Mouse (Mus musculus) embryonic facial prominence, embryonic 15.5 days (tissue): ENCODE data around the gene Sncb. TPM values are rescaled to one million over a fixed set of nuclear protein-coding genes. Genes with fewer than 3 reads are reported as not detected.
A peak's percentile ranks its signal among the peaks of the same experiment; 100 is the strongest.

Experiments used
- ATAC-seq: fragments of 200-750 bp; cut with Nextera tagmentation; 2 replicates; pipeline ENCODE4 v1.8.0; 2017; ENCODE audit warnings: low read depth, moderate TSS enrichment; ENCODE audit not compliant: insufficient number of reproducible peaks, low FRiP score, low TSS enrichment
- H3K27ac ChIP-seq: fragments of 300-500 bp; sonication (generic); replicated peaks from 2 replicates; pipeline ENCODE4 v1.5.1; 2015; ENCODE audit warnings: mild to moderate bottlenecking, inconsistent platforms
- H3K27me3 ChIP-seq: fragments of 300-500 bp; sonication (generic); 2 replicates; pipeline ENCODE4 v1.6.1; 2015; ENCODE audit warnings: inconsistent platforms
- H3K36me3 ChIP-seq: fragments of 300-500 bp; sonication (generic); 2 replicates; pipeline ENCODE4 v1.6.1; 2015; ENCODE audit warnings: mild to moderate bottlenecking, inconsistent platforms
- H3K4me1 ChIP-seq: fragments of 300-500 bp; sonication (generic); 2 replicates; pipeline ENCODE4 v1.6.1; 2015; ENCODE audit warnings: inconsistent platforms
- H3K4me2 ChIP-seq: fragments of 300-500 bp; sonication (generic); replicated peaks from 2 replicates; pipeline ENCODE4 v1.6.1; 2015; ENCODE audit warnings: mild to moderate bottlenecking, inconsistent platforms
- H3K4me3 ChIP-seq: fragments of 300-500 bp; sonication (generic); replicated peaks from 2 replicates; pipeline ENCODE4 v1.5.1; 2015; ENCODE audit warnings: mild to moderate bottlenecking, inconsistent platforms
- H3K9ac ChIP-seq: fragments of 300-500 bp; sonication (generic); 2 replicates; pipeline ENCODE4 v1.6.1; 2015; ENCODE audit warnings: inconsistent platforms
- H3K9me3 ChIP-seq: fragments of 300-500 bp; sonication (generic); replicated peaks from 2 replicates; pipeline ENCODE4 v1.6.1; 2016; ENCODE audit warnings: inconsistent platforms
- WGBS: fragments of 180-500 bp; shearing (Covaris S2); methylation state at CpG from one replicate; pipeline ENCODE4 v1.1.7; 2015; 5-methylcytosine and 5-hydroxymethylcytosine counted together
- polyA plus RNA-seq: library from polyadenylated mRNA; unstranded; fragments of >200 nt; fragmentation: Nextera tagmentation; extraction: Ambion mirVana; gene quantifications from 2 replicates; pipeline ENCODE4 v1.2.1, GENCODE M21; 2015

Sncb gene
- polyA plus RNA-seq, 1 experiment from 2014 or later = 0.28 TPM

- 28% methylated on average over 9 of the region's 9 CpGs for WGBS
- Histone ChIP-seq H3K4me1 (peaks cover 20% of the 10 kb centered on the region), H3K27ac (no peak overlapping the region), H3K4me2 (no peak overlapping the region), H3K36me3 (no peaks in the 10 kb centered on the region), H3K9ac (no peak overlapping the region), H3K4me3 (no peak overlapping the region), H3K9me3 (no peaks in the 10 kb centered on the region), H3K27me3 (peaks cover 46% of the 10 kb centered on the region)
- no peak for ATAC-seq
Observed at GRCm38 (mm10) chr13:54755201-54755830, 11.1 kb downstream of the Sncb start.

DNA sequence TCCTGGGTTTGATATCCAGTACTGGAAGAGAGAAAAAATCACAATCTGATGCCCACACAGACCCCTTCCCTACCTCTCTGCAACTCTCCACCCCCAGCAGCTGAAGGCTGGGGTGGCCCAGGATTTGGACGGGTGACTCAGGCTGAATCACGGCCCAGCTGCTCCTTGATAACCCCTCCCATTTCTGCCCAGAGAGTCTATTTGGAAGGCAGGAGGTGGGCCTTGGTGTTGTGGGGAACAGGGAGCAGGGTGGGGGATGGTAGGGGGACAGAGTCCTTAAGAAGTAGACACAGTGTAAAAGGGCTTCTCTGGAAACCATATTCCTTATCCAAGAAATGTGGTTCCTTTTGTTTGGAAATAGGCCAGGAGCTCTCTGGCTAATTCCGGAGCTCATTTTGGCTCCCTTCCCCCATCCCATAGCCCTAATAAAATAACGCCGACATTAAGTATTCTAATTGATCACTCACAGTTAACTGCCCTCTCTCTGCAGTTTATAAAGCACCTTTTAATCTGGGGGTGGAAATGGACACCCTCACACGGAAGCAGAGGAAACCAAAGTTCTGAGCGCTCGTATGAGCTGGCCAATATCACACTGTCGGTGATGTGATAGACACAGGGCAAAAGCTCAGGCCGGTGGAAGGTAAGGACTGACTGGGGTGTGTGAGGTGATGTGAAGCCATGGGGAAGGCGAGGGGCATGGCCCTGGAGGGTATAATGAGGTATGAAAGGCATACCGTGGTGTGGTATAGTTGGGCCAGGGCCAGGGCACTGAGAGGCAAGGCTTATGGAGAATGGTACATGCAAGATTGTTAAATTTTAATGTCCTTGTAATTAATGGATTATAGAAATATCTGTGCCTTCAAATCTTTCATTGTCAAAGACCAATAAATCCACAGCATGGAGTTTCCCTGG, 12.0 kb downstream of the Sncb start:
- WGBS = 45% methylated on average over 12 of the region's 12 CpGs
- H3K4me2 ChIP-seq = no peak overlapping the region

GRCm38 (mm10) chr13:54753733-54754132, 12.7 kb downstream of the Sncb start:
- no peak for ATAC-seq
- Histone ChIP-seq H3K27me3 (peaks cover 46% of the 10 kb centered on the region), H3K9ac (no peak overlapping the region), H3K27ac (no peak overlapping the region), H3K36me3 (no peaks in the 10 kb centered on the region), H3K9me3 (no peaks in the 10 kb centered on the region), H3K4me3 (no peak overlapping the region), H3K4me1 (peaks cover 24% of the 10 kb centered on the region), H3K4me2 (no peak overlapping the region)
- 64% methylated on average over 6 of the region's 6 CpGs for WGBS

More for the DNA sequence above, 12.0 kb downstream of the Sncb start:
- ATAC-seq = no peak
- Histone ChIP-seq H3K9ac (no peak overlapping the region), H3K27me3 (peaks cover 46% of the 10 kb centered on the region), H3K36me3 (no peaks in the 10 kb centered on the region), H3K4me3 (no peak overlapping the region), H3K9me3 (no peaks in the 10 kb centered on the region), H3K27ac (no peak overlapping the region), H3K4me1 (peaks cover 23% of the 10 kb centered on the region)

DNA sequence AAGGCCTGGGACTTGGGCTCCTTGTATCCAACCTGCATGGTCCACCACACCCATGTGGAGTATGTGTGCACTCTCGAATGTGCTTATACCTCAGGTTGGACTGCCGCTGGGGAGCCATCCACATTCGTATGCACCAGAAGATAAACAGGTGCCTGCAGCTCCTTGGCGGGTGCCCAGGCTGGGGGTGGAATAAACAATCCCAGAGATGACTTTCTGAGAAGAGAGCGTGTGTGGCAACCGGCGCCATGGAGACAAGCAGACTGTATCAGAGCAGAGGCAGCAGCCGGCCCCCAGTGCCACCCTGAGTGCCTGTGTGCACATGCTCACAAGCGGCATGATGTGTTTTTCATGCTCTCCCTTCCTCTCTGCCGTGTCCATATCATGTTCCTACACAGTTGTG, 13.7 kb downstream of the Sncb start:
- Histone ChIP-seq H3K27me3 (peaks cover 54% of the 10 kb centered on the region), H3K9ac (no peak overlapping the region), H3K4me3 (no peak overlapping the region), H3K27ac (no peak overlapping the region), H3K4me2 (no peak overlapping the region), H3K9me3 (no peaks in the 10 kb centered on the region), H3K36me3 (no peaks in the 10 kb centered on the region), H3K4me1 (peaks cover 15% of the 10 kb centered on the region)
- WGBS = 63% methylated on average over 10 of the region's 10 CpGs
- no peak for ATAC-seq

DNA sequence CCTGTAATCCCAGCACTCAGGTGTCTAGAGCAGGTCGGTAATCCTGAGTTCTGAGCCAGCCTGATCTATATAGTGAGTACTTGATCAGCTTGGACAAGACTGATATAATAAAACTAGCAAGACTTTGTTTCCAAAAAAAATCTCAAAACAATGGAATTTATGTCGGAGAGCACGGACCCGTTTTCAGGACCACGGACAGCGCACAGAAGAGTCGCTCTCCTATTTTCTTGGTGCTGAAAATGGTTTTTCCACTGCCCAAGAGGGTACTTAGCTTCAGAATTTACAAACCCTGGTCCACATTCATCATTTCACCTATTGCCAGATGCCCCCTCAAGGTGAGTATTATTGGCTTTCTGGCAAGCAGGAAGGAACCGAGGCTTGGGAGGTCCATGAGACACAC, 15.7 kb downstream of the Sncb start:
- Histone ChIP-seq H3K4me3 (no peak overlapping the region), H3K9me3 (no peaks in the 10 kb centered on the region), H3K9ac (no peak overlapping the region), H3K36me3 (no peaks in the 10 kb centered on the region), H3K27ac (no peak overlapping the region), H3K27me3 (peaks cover 60% of the 10 kb centered on the region), H3K4me1 (peaks cover 13% of the 10 kb centered on the region), H3K4me2 (no peak overlapping the region)
- no peak for ATAC-seq
- 2% methylated on average over 8 of the region's 8 CpGs for WGBS

GRCm38 (mm10) chr13:54749864-54750411, 16.5 kb downstream of the Sncb start, which contains the start of gene Gprin1:
Gene Gprin1 (minus strand): TSS chr13:54749874.
- Histone ChIP-seq H3K27me3 (peaks cover 54% of the 10 kb centered on the region), H3K9me3 (no peaks in the 10 kb centered on the region), H3K36me3 (no peaks in the 10 kb centered on the region), H3K27ac (no peak within 1 kb of the TSS), H3K9ac (no peak within 1 kb of the TSS), H3K4me3 (peak within 1 kb of the TSS; percentile 56), H3K4me1 (peaks cover 13% of the 10 kb centered on the region), H3K4me2 (peak within 1 kb of the TSS; percentile 91)
- ATAC-seq = no peak
- WGBS = 2% methylated on average over 29 of the region's 29 CpGs

DNA sequence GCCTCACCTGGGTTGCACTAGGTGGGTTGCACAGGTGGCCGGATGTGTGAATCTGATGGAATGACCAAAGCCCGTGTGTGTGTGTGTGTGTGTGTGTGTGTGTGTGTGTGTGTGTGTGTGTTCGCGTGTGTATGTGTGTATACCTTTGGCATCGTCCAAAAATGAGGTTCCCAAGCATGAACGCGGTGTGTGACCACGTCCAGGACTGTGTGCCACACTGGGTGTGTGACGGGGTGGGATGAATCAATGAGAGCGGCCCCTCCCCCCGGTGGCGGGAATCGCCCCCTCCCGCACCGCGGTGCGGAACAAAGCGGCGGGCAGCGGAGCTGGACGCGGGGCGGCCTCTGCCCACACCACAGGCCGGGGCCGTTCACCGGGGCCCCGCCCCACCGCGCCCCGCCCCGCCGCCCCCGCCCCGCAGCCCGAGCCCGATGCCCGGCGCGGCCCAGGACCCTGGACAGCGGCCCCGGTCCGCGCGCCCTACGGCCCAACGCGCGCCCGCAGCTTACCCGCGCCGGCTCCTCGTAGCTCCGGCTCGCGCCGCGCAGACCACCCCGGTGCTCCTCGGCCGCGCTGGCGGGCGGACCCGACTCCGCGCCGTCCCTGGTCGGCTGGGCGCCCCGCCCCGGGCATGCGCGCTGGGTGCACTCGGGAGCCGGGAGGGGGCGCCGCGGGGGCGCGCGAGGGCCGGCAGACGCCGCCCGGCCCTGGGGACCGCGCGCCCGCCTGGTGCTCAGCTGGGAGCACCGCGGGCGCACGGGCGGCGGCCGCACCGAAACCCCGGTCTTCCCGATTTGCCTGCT, 17.1 kb downstream of the Sncb start:
- peak overlapping the region; percentile 91 for H3K4me2 ChIP-seq
- peak; percentile 67 for ATAC-seq
- no peak overlapping the region for H3K27ac ChIP-seq
- H3K4me3 ChIP-seq = peak overlapping the region; percentile 56
- peaks cover 13% of the 10 kb centered on the region for H3K4me1 ChIP-seq
- H3K27me3 ChIP-seq = peaks cover 53% of the 10 kb centered on the region
- WGBS = 4% methylated on average over 30 of the region's 100 CpGs
- H3K36me3 ChIP-seq = no peaks in the 10 kb centered on the region
- no peak overlapping the region for H3K9ac ChIP-seq
- H3K9me3 ChIP-seq = no peaks in the 10 kb centered on the region

DNA sequence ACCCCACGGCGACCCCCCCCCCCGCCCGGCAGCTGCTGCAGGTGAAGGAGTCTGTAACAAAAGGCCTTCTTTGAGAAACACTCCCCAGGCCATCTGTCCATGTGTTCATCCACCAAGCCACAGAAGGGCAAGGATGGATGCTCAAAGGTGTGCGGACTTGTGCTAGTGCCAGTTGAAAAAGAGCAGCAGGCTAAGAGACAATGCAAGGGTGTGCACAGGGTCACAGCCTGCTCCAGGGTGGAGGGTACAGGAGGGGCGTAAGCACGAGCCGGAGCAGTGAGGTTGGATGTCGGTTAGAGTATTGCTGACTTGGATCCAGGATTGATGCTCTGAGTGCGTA, 17.7 kb downstream of the Sncb start:
- peaks cover 53% of the 10 kb centered on the region for H3K27me3 ChIP-seq
- WGBS = 39% methylated on average over 10 of the region's 10 CpGs
- no peak for ATAC-seq

DNA sequence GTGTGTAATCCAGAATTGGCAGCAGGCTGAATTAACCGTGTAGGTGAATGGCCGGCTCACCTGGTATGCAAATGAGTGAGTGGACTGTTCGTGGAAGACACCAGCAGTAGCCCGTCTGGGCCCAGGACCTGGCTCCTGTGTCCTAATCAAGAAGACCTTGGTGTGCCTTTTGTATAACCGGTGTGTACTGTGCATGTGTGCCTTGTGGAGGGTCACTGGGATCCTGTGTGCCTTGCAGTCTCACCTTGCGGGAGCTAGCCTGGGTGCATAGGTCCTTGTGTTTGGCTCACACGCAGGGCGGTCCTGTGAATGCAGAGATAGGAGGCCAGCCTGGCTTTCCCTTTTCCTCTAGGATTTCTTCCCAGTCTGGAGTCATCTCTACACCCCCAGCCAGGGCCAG, 18.2 kb downstream of the Sncb start:
- Histone ChIP-seq H3K36me3 (no peaks in the 10 kb centered on the region), H3K9me3 (no peaks in the 10 kb centered on the region), H3K4me2 (no peak overlapping the region), H3K27ac (no peak overlapping the region), H3K4me1 (peaks cover 13% of the 10 kb centered on the region), H3K9ac (no peak overlapping the region), H3K4me3 (no peak overlapping the region), H3K27me3 (peaks cover 52% of the 10 kb centered on the region)
- 86% methylated on average over 8 of the region's 8 CpGs for WGBS
- ATAC-seq = no peak

More for the DNA sequence above, 17.7 kb downstream of the Sncb start:
- H3K4me1 ChIP-seq = peaks cover 13% of the 10 kb centered on the region
- H3K9me3 ChIP-seq = no peaks in the 10 kb centered on the region
- peak overlapping the region; percentile 56 for H3K4me3 ChIP-seq
- peak overlapping the region; percentile 91 for H3K4me2 ChIP-seq
- H3K36me3 ChIP-seq = no peaks in the 10 kb centered on the region
- no peak overlapping the region for H3K9ac ChIP-seq
- no peak overlapping the region for H3K27ac ChIP-seq

DNA sequence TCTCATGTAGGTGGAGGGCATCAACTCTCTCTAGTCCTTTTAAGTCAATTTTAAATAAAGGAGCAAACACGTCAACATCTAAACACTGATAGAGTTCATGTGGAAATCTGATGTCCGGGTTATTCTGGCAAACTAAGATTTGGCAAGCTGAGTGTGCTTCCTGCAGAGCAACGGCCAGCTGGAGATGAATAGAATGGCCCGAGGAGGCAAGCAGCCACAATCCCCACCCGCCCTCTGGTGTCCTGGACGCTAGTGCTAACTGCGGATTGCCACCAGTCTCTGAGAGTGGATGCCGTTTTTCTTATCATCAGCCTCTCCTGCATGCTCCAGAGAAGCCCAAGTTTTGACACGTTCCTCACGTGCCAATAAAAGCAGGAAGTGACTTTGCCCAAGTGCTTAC, 19.5 kb downstream of the Sncb start:
- no peak for ATAC-seq
- Histone ChIP-seq H3K27me3 (peaks cover 49% of the 10 kb centered on the region), H3K4me2 (no peak overlapping the region)

DNA sequence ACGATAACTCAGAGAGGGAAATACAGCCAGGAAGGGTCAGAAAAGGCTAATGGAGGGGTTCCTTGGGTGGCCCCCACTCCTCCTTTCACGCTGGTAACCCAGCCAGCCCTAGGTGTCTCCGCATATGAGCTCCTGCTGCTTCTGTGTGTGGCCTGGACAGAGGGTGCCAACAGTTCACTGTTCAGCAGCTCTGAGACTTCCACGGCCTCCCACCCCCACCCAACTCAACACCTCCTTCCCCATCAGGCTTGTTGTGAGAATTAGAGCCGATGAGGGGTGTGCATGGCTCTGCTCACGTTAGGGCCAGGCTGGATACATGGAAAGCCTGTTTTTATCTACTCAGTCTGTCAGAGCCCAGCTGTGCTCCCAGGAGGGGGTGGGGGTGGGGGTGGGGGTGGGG, 20.3 kb downstream of the Sncb start:
- H3K4me1 ChIP-seq = peaks cover 13% of the 10 kb centered on the region
- H3K27ac ChIP-seq = no peak overlapping the region
- no peaks in the 10 kb centered on the region for H3K36me3 ChIP-seq
- no peaks in the 10 kb centered on the region for H3K9me3 ChIP-seq
- 46% methylated on average over 6 of the region's 6 CpGs for WGBS
- H3K9ac ChIP-seq = no peak overlapping the region
- H3K4me2 ChIP-seq = no peak overlapping the region
- peaks cover 46% of the 10 kb centered on the region for H3K27me3 ChIP-seq
- H3K4me3 ChIP-seq = no peak overlapping the region
- no peak for ATAC-seq

More for the DNA sequence above, 19.5 kb downstream of the Sncb start:
- no peaks in the 10 kb centered on the region for H3K9me3 ChIP-seq
- H3K27ac ChIP-seq = no peak overlapping the region
- H3K9ac ChIP-seq = no peak overlapping the region
- no peak overlapping the region for H3K4me3 ChIP-seq
- peaks cover 13% of the 10 kb centered on the region for H3K4me1 ChIP-seq
- no peaks in the 10 kb centered on the region for H3K36me3 ChIP-seq
- WGBS = 34% methylated on average over 10 of the region's 10 CpGs
